Mouse (Mus musculus): ENCODE measurements around the gene Slc28a1. TPM values are rescaled to one million over a fixed set of nuclear protein-coding genes. Genes with fewer than 3 reads are reported as not detected.
"Not testable (repeated sequence)": the region's sequence is repeated elsewhere in the genome, so short reads cannot be mapped to it uniquely, and the experiment has no call there.

Slc28a1 gene
- polyA plus RNA-seq, 1 experiment = not detected

GRCm38 (mm10) chr7:81133416-81133815 is 18.8 kb downstream of the Slc28a1 start:
- no peak overlapping the region for H3K27ac ChIP-seq (ENCODE audit: insufficient read depth, low read depth, low read length)
- no peak for TF ChIP-seq CTCF (IDR thresholded peaks at IDR 0.05; ENCODE audit: insufficient read depth, low read depth, low read length)
- TF ChIP-seq POLR2A (IDR thresholded peaks at IDR 0.05; ENCODE audit: insufficient read depth, low read depth, low read length) = no peak
- no peak overlapping the region for H3K4me3 ChIP-seq (ENCODE audit: insufficient read depth, low read depth, low read length)
- peaks cover 21% of the 10 kb centered on the region for H3K4me1 ChIP-seq (ENCODE audit: control insufficient read depth, insufficient read depth, low read length)
- WGBS = 76% methylated on average over 6 of the region's 6 CpGs

- Histone ChIP-seq H3K27ac (ENCODE audit: insufficient read depth, low read depth, low read length) (no peak overlapping the region), H3K4me1 (ENCODE audit: control insufficient read depth, insufficient read depth, low read length) (peaks cover 21% of the 10 kb centered on the region), H3K4me3 (ENCODE audit: insufficient read depth, low read depth, low read length) (no peak overlapping the region)
- 55% methylated on average over 2 of the region's 2 CpGs for WGBS
- no peak for TF ChIP-seq CTCF (IDR thresholded peaks at IDR 0.05; ENCODE audit: insufficient read depth, low read depth, low read length)
- no peak for TF ChIP-seq POLR2A (IDR thresholded peaks at IDR 0.05; ENCODE audit: insufficient read depth, low read depth, low read length)
These were observed 19.3 kb downstream of the Slc28a1 start for GRCm38 (mm10) chr7:81133941-81134340.

- Histone ChIP-seq H3K4me1 (ENCODE audit: control insufficient read depth, insufficient read depth, low read length) (peaks cover 21% of the 10 kb centered on the region), H3K27ac (ENCODE audit: insufficient read depth, low read depth, low read length) (0 out of 2 replicates have a peak overlapping the region, but pooled peaks have one; percentile 32), H3K4me3 (ENCODE audit: insufficient read depth, low read depth, low read length) (peak overlapping the region; percentile 15)
- TF ChIP-seq CTCF (IDR thresholded peaks at IDR 0.05; ENCODE audit: insufficient read depth, low read depth, low read length) = no peak; the same call in 1 of the 2 replicates
- TF ChIP-seq POLR2A (IDR thresholded peaks at IDR 0.05; ENCODE audit: insufficient read depth, low read depth, low read length) = no peak
- 4% methylated on average over 9 of the region's 9 CpGs for WGBS
These were observed 20.0 kb downstream of the Slc28a1 start for GRCm38 (mm10) chr7:81134614-81135067.

- Histone ChIP-seq H3K4me1 (ENCODE audit: control insufficient read depth, insufficient read depth, low read length) (peaks cover 21% of the 10 kb centered on the region), H3K4me3 (ENCODE audit: insufficient read depth, low read depth, low read length) (no peak overlapping the region), H3K27ac (ENCODE audit: insufficient read depth, low read depth, low read length) (no peak overlapping the region)
- no peak for TF ChIP-seq CTCF (IDR thresholded peaks at IDR 0.05; ENCODE audit: insufficient read depth, low read depth, low read length)
- TF ChIP-seq POLR2A (IDR thresholded peaks at IDR 0.05; ENCODE audit: insufficient read depth, low read depth, low read length) = no peak
- WGBS = 76% methylated on average over 5 of the region's 5 CpGs
These were observed 22.7 kb downstream of the Slc28a1 start for GRCm38 (mm10) chr7:81137292-81137691.

- TF ChIP-seq CTCF (IDR thresholded peaks at IDR 0.05; ENCODE audit: insufficient read depth, low read depth, low read length) (no peak), POLR2A (IDR thresholded peaks at IDR 0.05; ENCODE audit: insufficient read depth, low read depth, low read length) (no peak)
- Histone ChIP-seq H3K4me1 (ENCODE audit: control insufficient read depth, insufficient read depth, low read length) (peaks cover 12% of the 10 kb centered on the region), H3K4me3 (ENCODE audit: insufficient read depth, low read depth, low read length) (no peak overlapping the region), H3K27ac (ENCODE audit: insufficient read depth, low read depth, low read length) (no peak overlapping the region)
- WGBS = 91% methylated on average over 7 of the region's 7 CpGs
These were observed 24.5 kb downstream of the Slc28a1 start for GRCm38 (mm10) chr7:81139100-81139499.

- H3K27ac ChIP-seq (ENCODE audit: insufficient read depth, low read depth, low read length) = no peak overlapping the region
- peaks cover 5% of the 10 kb centered on the region for H3K4me1 ChIP-seq (ENCODE audit: control insufficient read depth, insufficient read depth, low read length)
- no peak overlapping the region for H3K4me3 ChIP-seq (ENCODE audit: insufficient read depth, low read depth, low read length)
- 94% methylated on average over 5 of the region's 5 CpGs for WGBS
- TF ChIP-seq CTCF (IDR thresholded peaks at IDR 0.05; ENCODE audit: insufficient read depth, low read depth, low read length) (no peak), POLR2A (IDR thresholded peaks at IDR 0.05; ENCODE audit: insufficient read depth, low read depth, low read length) (no peak)
These were observed 25.2 kb downstream of the Slc28a1 start for GRCm38 (mm10) chr7:81139671-81140404.

GRCm38 (mm10) chr7:81141541-81141940 is 26.9 kb downstream of the Slc28a1 start:
- Histone ChIP-seq H3K4me1 (ENCODE audit: control insufficient read depth, insufficient read depth, low read length) (0 out of 2 replicates have a peak, but pooled peaks cover 2% of the 10 kb centered on the region), H3K27ac (ENCODE audit: insufficient read depth, low read depth, low read length) (no peak overlapping the region), H3K4me3 (ENCODE audit: insufficient read depth, low read depth, low read length) (no peak overlapping the region)
- TF ChIP-seq CTCF (IDR thresholded peaks at IDR 0.05; ENCODE audit: insufficient read depth, low read depth, low read length) (no peak), POLR2A (IDR thresholded peaks at IDR 0.05; ENCODE audit: insufficient read depth, low read depth, low read length) (no peak)
- WGBS = 91% methylated on average over 1 of the region's 1 CpGs

- H3K4me1 ChIP-seq (ENCODE audit: control insufficient read depth, insufficient read depth, low read length); H3K4me3 ChIP-seq (ENCODE audit: insufficient read depth, low read depth, low read length); H3K27ac ChIP-seq (ENCODE audit: insufficient read depth, low read depth, low read length): not testable (repeated sequence)
- 88% methylated on average over 4 of the region's 4 CpGs for WGBS
These were observed 28.5 kb downstream of the Slc28a1 start for GRCm38 (mm10) chr7:81143056-81143455.

- Histone ChIP-seq H3K4me3 (ENCODE audit: insufficient read depth, low read depth, low read length) (no peak overlapping the region), H3K27ac (ENCODE audit: insufficient read depth, low read depth, low read length) (no peak overlapping the region), H3K4me1 (ENCODE audit: control insufficient read depth, insufficient read depth, low read length) (no peaks in the 10 kb centered on the region)
- no peak for TF ChIP-seq POLR2A (IDR thresholded peaks at IDR 0.05; ENCODE audit: insufficient read depth, low read depth, low read length)
- TF ChIP-seq CTCF (IDR thresholded peaks at IDR 0.05; ENCODE audit: insufficient read depth, low read depth, low read length) = no peak
- WGBS = 90% methylated on average over 11 of the region's 11 CpGs
These were observed 35.2 kb downstream of the Slc28a1 start for GRCm38 (mm10) chr7:81149759-81150158.
